Mouse (Mus musculus) liver, embryonic 14.5 days (tissue): ENCODE data around the gene Ccdc170.

ENCODE experiments used
- CTCF ChIP-seq: IDR thresholded peaks from 2 replicates; pipeline ENCODE4 v1.5.1; 2016; ENCODE audit warnings: antibody characterized with exemption, low read depth, control low read depth
- EP300 ChIP-seq: IDR thresholded peaks from 2 replicates; pipeline ENCODE4 v1.6.1; 2016; ENCODE audit warnings: antibody characterized with exemption, low read depth

- TF ChIP-seq CTCF (no peak), EP300 (no peak)
Observed at GRCm38 (mm10) chr10:4611386-4612155, 129.3 kb downstream of the Ccdc170 start, which contains the start of gene Esr1.
